Mouse (Mus musculus) bone marrow macrophage, adult 2 months (primary cell): ENCODE data around the gene Ptprm. TPM values are rescaled to one million over a fixed set of nuclear protein-coding genes. Genes with fewer than 3 reads are reported as not detected.

Experiments
- H3K27ac ChIP-seq: 2 replicates; pipeline ENCODE4 v1.5.1; 2012; ENCODE audit warnings: low read depth, low read length; ENCODE audit not compliant: insufficient read depth
- H3K4me1 ChIP-seq: 2 replicates; pipeline ENCODE4 v1.6.1; 2012; ENCODE audit warnings: low read length; ENCODE audit not compliant: control insufficient read depth, insufficient read depth
- H3K4me3 ChIP-seq: 2 replicates; pipeline ENCODE4 v1.5.1; 2012; ENCODE audit warnings: mild to moderate bottlenecking, low read length, moderate library complexity; ENCODE audit not compliant: insufficient read depth
- CTCF ChIP-seq: IDR thresholded peaks from 2 replicates; pipeline ENCODE4 v1.5.1; 2012; ENCODE audit warnings: low read depth, mild to moderate bottlenecking, low read length, moderate library complexity
- POLR2A ChIP-seq: IDR thresholded peaks from 2 replicates; pipeline ENCODE4 v1.6.1; 2012; ENCODE audit warnings: mild to moderate bottlenecking, low read depth, low read length, borderline replicate concordance
- polyA plus RNA-seq: library from polyadenylated mRNA; stranded (reverse); fragments of >200 nt; gene quantifications from 2 replicates; pipeline ENCODE4 v1.2.4, GENCODE M21; 2012; ENCODE audit not compliant: missing spikeins, insufficient read depth, insufficient read length

Ptprm gene
- polyA plus RNA-seq, 1 experiment, result 0.34 TPM

- H3K4me3 ChIP-seq, result no peak overlapping the region
- no peak overlapping the region for H3K27ac ChIP-seq
- H3K4me1 ChIP-seq, result no peaks in the 10 kb centered on the region
- TF ChIP-seq CTCF (no peak), POLR2A (no peak)
Measured at GRCm38 (mm10) chr17:67308421-67308820, 45.8 kb downstream of the Ptprm start.

- TF ChIP-seq CTCF (no peak), POLR2A (no peak)
- H3K27ac ChIP-seq, result no peak overlapping the region
- H3K4me3 ChIP-seq, result no peak overlapping the region
- no peaks in the 10 kb centered on the region for H3K4me1 ChIP-seq
Measured at GRCm38 (mm10) chr17:67306066-67306845, 48.0 kb downstream of the Ptprm start.

DNA sequence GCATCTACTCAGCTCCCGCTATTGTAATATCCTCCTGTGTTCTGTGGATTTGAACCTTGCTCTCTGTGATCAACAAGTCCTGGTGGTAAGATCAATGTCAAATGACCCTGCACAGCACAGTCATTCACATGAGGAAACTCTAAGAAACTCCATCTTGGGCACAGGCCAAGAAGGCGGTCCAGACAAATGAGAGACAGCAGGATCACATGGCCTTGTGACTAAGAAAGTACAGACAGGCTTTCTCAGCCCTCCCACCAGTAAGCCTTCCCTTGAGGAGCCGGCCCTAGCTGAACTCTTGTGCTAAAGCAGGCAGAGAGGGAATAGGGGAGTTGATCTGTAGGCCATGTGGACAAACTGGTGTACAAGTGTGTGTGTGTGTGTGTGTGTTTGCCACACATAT lies 49.4 kb downstream of the Ptprm start:
- Histone ChIP-seq H3K4me1 (no peaks in the 10 kb centered on the region), H3K27ac (no peak overlapping the region), H3K4me3 (no peak overlapping the region)
- no peak for TF ChIP-seq CTCF
- TF ChIP-seq POLR2A, result no peak

GRCm38 (mm10) chr17:67303326-67304099 lies 50.7 kb downstream of the Ptprm start:
- Histone ChIP-seq H3K4me3 (no peak overlapping the region), H3K4me1 (no peaks in the 10 kb centered on the region), H3K27ac (no peak overlapping the region)
- TF ChIP-seq CTCF (no peak), POLR2A (no peak)

GRCm38 (mm10) chr17:67302569-67302968 lies 51.7 kb downstream of the Ptprm start:
- no peak overlapping the region for H3K4me3 ChIP-seq
- H3K27ac ChIP-seq, result no peak overlapping the region
- H3K4me1 ChIP-seq, result no peaks in the 10 kb centered on the region
- TF ChIP-seq CTCF (no peak), POLR2A (no peak)

DNA sequence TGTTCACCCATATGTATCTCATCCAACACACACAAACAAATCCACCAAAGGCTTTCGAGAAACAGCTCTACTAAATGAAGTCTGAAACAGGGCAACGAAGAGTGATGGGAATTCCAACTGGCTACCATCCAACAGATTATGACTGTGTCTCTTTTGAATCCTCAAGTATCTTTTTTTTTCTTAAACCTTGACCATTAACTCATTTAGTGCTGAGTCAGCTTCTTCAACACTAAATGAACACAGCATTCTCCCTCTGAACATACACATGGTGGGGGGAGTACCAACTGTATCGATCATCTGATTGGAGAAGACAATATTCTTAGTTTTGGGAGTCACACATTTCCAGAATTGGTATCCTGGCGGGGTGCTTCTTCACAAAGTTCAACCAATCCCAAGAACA lies 52.2 kb downstream of the Ptprm start:
- no peak overlapping the region for H3K27ac ChIP-seq
- H3K4me3 ChIP-seq, result no peak overlapping the region
- no peaks in the 10 kb centered on the region for H3K4me1 ChIP-seq
- TF ChIP-seq POLR2A (no peak), CTCF (no peak)

DNA sequence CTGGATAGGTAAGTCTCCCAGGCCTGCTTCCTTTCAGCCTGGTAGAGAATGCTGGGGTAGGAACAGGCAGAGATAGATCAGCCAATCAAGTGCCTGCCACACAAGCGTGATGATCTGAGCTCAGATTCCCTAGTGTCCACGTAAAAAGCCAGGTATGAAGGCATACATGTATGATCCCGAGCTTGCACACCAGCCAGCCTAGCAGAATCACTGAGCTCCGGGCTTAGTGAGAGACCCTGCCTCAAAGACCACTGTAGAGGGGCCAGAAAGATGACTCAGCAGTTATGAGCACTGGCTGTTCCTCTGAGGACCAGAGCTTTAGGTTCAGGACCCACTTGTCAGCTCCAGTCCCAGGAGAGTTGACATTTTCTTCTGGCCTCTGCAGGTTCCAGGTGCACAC lies 52.9 kb downstream of the Ptprm start:
- Histone ChIP-seq H3K4me1 (no peaks in the 10 kb centered on the region), H3K4me3 (no peak overlapping the region), H3K27ac (no peak overlapping the region)
- TF ChIP-seq CTCF, result no peak
- TF ChIP-seq POLR2A, result no peak

DNA sequence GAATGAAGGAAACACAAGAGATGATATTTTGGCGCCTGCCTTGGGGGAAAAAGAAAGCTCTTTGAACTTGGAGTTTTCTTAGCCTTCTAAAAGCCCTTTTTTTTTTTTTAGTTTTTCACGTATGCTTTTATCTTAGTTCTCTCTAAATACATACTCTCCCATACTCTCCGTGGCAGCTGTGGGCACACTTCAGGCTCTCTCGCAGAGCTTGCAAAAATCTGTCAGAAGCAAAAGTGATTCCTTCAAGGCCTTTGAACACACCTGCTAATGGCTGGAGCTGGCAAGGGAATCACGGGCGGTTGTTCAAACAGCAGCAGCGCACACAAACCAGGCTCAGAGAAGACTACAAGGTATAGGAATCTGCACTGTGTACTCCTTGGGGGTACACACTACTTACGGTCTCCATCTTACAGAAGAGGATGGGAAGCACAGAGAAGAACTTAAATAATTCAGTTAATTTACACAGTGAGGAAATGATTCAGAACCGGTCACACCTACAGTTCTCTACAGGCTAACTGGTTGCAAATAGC lies 55.9 kb downstream of the Ptprm start:
- H3K27ac ChIP-seq, result no peak overlapping the region
- no peaks in the 10 kb centered on the region for H3K4me1 ChIP-seq
- no peak overlapping the region for H3K4me3 ChIP-seq
- TF ChIP-seq CTCF (no peak), POLR2A (no peak)

GRCm38 (mm10) chr17:67296604-67297595 lies 57.4 kb downstream of the Ptprm start:
- H3K4me1 ChIP-seq, result no peaks in the 10 kb centered on the region
- no peak overlapping the region for H3K4me3 ChIP-seq
- no peak overlapping the region for H3K27ac ChIP-seq
- TF ChIP-seq POLR2A (no peak), CTCF (no peak)
